Mouse (Mus musculus) heart, adult 2 months (tissue): ENCODE measurements around the gene Ucp2.

Source experiments
- CTCF ChIP-seq: fragments of 200-600 bp; IDR thresholded peaks from 2 replicates; pipeline ENCODE4 v1.8.1; 2022; ENCODE audit warnings: antibody characterized with exemption, mild to moderate bottlenecking, moderate library complexity
- EP300 ChIP-seq: fragments of 200-500 bp; IDR thresholded peaks from 2 replicates; pipeline ENCODE4 v1.6.1; 2011; ENCODE audit warnings: low read depth, low read length, control low read depth; ENCODE audit not compliant: insufficient read depth
- POLR2A ChIP-seq: fragments of 200-500 bp; IDR thresholded peaks from 2 replicates; pipeline ENCODE4 v1.6.1; 2011; ENCODE audit warnings: mild to moderate bottlenecking, low read depth, low read length, control low read depth; ENCODE audit not compliant: insufficient read depth

GRCm38 (mm10) chr7:100547631-100548030 lies 54.5 kb downstream of the Ucp2 start:
- TF ChIP-seq POLR2A (no peak), CTCF (no peak), EP300 (no peak)
